Mouse (Mus musculus) intestine, postnatal 0 days (tissue): ENCODE measurements at regions not wholly inside any gene's neighbourhood (a gene's known extent, or its start where the extent isn't known, plus 50 kb on each side); places are given as distances from the start of the nearest gene placed in this dataset.

Experiments used
- ATAC-seq: fragments of 200-750 bp; cut with Nextera tagmentation; 2 replicates; pipeline ENCODE4 v1.8.0; 2017; ENCODE audit warnings: mild to moderate bottlenecking, moderate TSS enrichment, moderate library complexity
- H3K27ac ChIP-seq: fragments of 300-500 bp; sonication (generic); 2 replicates; pipeline ENCODE4 v1.5.1; 2014; ENCODE audit warnings: mild to moderate bottlenecking, low read depth, low read length, moderate library complexity
- H3K27me3 ChIP-seq: fragments of 300-500 bp; sonication (generic); replicated peaks from 2 replicates; pipeline ENCODE4 v1.6.1; 2014; ENCODE audit warnings: low read length, mixed read lengths; ENCODE audit not compliant: control insufficient read depth, insufficient read depth
- H3K36me3 ChIP-seq: fragments of 300-500 bp; sonication (generic); 2 replicates; pipeline ENCODE4 v1.6.1; 2014; ENCODE audit warnings: mild to moderate bottlenecking, moderate library complexity; ENCODE audit not compliant: control insufficient read depth, insufficient read depth
- H3K4me1 ChIP-seq: fragments of 300-500 bp; sonication (generic); replicated peaks from 2 replicates; pipeline ENCODE4 v1.6.1; 2014; ENCODE audit warnings: antibody characterized with exemption, low read length, mixed read lengths; ENCODE audit not compliant: control insufficient read depth, insufficient read depth
- H3K4me2 ChIP-seq: fragments of 300-500 bp; sonication (generic); replicated peaks from 2 replicates; pipeline ENCODE4 v1.6.1; 2014; ENCODE audit warnings: low read depth, mild to moderate bottlenecking, moderate library complexity
- H3K4me3 ChIP-seq: fragments of 300-500 bp; sonication (generic); 2 replicates; pipeline ENCODE4 v1.5.1; 2014; ENCODE audit warnings: low read depth, low read length
- H3K9ac ChIP-seq: fragments of 300-500 bp; sonication (generic); 2 replicates; pipeline ENCODE4 v1.6.1; 2014; ENCODE audit warnings: mild to moderate bottlenecking, low read depth, low read length
- H3K9me3 ChIP-seq: fragments of 300-500 bp; sonication (generic); 2 replicates; pipeline ENCODE4 v1.6.1; 2016; ENCODE audit warnings: mixed run types; ENCODE audit not compliant: control insufficient read depth
- CTCF ChIP-seq: sonication (generic); IDR thresholded peaks from 2 replicates; pipeline ENCODE4 v1.5.1; 2016; ENCODE audit warnings: low read depth, mild to moderate bottlenecking, control low read depth, antibody characterized with exemption, moderate library complexity
- WGBS: fragments of 180-500 bp; shearing (Covaris S2); extraction: QIAGEN DNeasy Blood & Tissue Kit; methylation state at CpG from one replicate; pipeline ENCODE4 v1.1.7; 2014; 5-methylcytosine and 5-hydroxymethylcytosine counted together

DNA sequence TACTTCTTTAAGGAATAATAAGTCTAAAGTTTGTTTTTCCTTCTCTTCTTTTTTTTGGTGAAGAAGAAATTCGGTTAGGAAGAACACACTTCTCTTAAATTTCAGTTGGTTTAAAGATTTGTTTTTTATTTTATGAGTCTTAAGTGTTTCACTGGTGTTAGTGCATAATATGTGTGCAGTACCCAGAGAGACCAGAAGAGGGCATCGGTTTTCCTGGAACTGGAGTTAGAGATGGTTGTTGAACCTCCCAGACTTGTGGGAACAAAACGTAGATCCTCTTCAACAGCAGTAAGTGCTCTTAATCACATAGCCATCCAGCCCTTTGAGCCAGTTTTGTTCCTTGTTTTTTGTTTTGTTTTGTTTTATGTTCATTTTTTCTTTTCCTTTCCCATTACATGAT, 101.5 kb upstream of the Nebl start:
- ATAC-seq = no peak
- TF ChIP-seq CTCF = peak; percentile 42; the same call in 1 of the 2 replicates
- Histone ChIP-seq H3K27me3 (no peaks in the 10 kb centered on the region), H3K4me3 (no peak overlapping the region), H3K27ac (no peak overlapping the region), H3K36me3 (no peaks in the 10 kb centered on the region), H3K9me3 (no peaks in the 10 kb centered on the region), H3K9ac (no peak overlapping the region), H3K4me1 (no peaks in the 10 kb centered on the region), H3K4me2 (no peak overlapping the region)
- 84% methylated on average over 3 of the region's 3 CpGs for WGBS

GRCm38 (mm10) chr2:17830216-17830615, 99.0 kb upstream of the Nebl start:
- H3K4me2 ChIP-seq = no peak overlapping the region
- H3K4me3 ChIP-seq = no peak overlapping the region
- H3K4me1 ChIP-seq = no peaks in the 10 kb centered on the region
- no peak for ATAC-seq
- no peak overlapping the region for H3K27ac ChIP-seq
- no peaks in the 10 kb centered on the region for H3K36me3 ChIP-seq
- TF ChIP-seq CTCF = no peak
- 85% methylated on average over 5 of the region's 5 CpGs for WGBS
- no peak overlapping the region for H3K9ac ChIP-seq
- H3K9me3 ChIP-seq = no peaks in the 10 kb centered on the region
- no peaks in the 10 kb centered on the region for H3K27me3 ChIP-seq

GRCm38 (mm10) chr2:17825271-17825670, 94.0 kb upstream of the Nebl start:
- no peaks in the 10 kb centered on the region for H3K4me1 ChIP-seq
- H3K36me3 ChIP-seq = no peaks in the 10 kb centered on the region
- H3K27ac ChIP-seq = no peak overlapping the region
- H3K9ac ChIP-seq = no peak overlapping the region
- no peaks in the 10 kb centered on the region for H3K9me3 ChIP-seq
- TF ChIP-seq CTCF = no peak
- H3K27me3 ChIP-seq = no peaks in the 10 kb centered on the region
- H3K4me3 ChIP-seq = no peak overlapping the region
- 88% methylated on average over 2 of the region's 2 CpGs for WGBS
- no peak for ATAC-seq
- H3K4me2 ChIP-seq = no peak overlapping the region

GRCm38 (mm10) chr2:17824176-17824575, 92.9 kb upstream of the Nebl start:
- 63% methylated on average over 5 of the region's 5 CpGs for WGBS
- H3K4me1 ChIP-seq = no peaks in the 10 kb centered on the region
- H3K27me3 ChIP-seq = no peaks in the 10 kb centered on the region
- H3K4me3 ChIP-seq = no peak overlapping the region
- H3K27ac ChIP-seq = no peak overlapping the region
- no peaks in the 10 kb centered on the region for H3K9me3 ChIP-seq
- no peak overlapping the region for H3K4me2 ChIP-seq
- TF ChIP-seq CTCF = no peak
- no peak for ATAC-seq
- no peaks in the 10 kb centered on the region for H3K36me3 ChIP-seq
- H3K9ac ChIP-seq = no peak overlapping the region

GRCm38 (mm10) chr2:17822621-17823006, 91.3 kb upstream of the Nebl start:
- no peak for ATAC-seq
- WGBS = 89% methylated on average over 4 of the region's 4 CpGs
- H3K9me3 ChIP-seq = no peaks in the 10 kb centered on the region
- no peak overlapping the region for H3K4me3 ChIP-seq
- H3K36me3 ChIP-seq = no peaks in the 10 kb centered on the region
- H3K9ac ChIP-seq = no peak overlapping the region
- no peak overlapping the region for H3K4me2 ChIP-seq
- no peak overlapping the region for H3K27ac ChIP-seq
- no peaks in the 10 kb centered on the region for H3K4me1 ChIP-seq
- H3K27me3 ChIP-seq = no peaks in the 10 kb centered on the region
- TF ChIP-seq CTCF = no peak

DNA sequence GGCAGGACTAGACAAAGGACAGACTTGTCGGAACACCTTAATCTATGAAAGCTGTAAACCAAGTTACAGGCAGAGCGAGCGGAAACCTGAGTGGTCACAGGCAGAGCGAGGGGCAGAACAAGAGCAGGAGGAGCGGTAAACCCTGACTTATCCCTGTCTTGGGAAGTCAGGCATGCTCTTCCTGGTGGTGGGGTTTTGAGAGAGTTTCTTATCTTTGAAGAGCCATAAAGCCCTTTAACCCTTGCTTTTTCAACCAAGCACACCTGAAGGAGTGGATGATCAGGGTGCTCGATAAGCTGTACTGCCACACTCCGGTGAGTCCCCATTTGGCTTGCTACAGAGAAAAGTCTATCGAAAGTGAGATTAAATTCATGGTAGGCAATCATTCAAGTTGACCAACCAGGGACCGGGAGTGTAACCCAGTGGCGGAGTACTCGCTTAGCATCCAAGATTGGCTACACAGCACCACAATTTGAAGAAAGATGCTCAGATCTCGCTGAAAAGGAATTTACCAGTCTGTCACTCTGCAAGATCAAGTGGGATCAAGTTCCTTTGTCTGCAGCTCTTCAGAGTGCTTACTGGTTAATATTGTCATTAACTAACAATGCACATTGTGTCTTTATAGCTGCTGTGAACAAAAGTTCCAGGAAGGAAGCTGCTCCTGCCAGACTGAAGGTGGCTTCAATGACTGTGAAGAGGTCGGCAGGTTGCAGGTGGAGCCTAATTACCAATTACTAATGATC, 90.8 kb upstream of the Nebl start:
- no peak for TF ChIP-seq CTCF
- WGBS = 54% methylated on average over 13 of the region's 13 CpGs
- H3K4me3 ChIP-seq = no peak overlapping the region
- no peak overlapping the region for H3K9ac ChIP-seq
- H3K9me3 ChIP-seq = no peaks in the 10 kb centered on the region
- no peaks in the 10 kb centered on the region for H3K27me3 ChIP-seq
- no peaks in the 10 kb centered on the region for H3K36me3 ChIP-seq
- peak overlapping the region; percentile 40 for H3K4me2 ChIP-seq
- no peak overlapping the region for H3K27ac ChIP-seq
- no peaks in the 10 kb centered on the region for H3K4me1 ChIP-seq
- no peak for ATAC-seq
